Mouse (Mus musculus) myocyte (in vitro differentiated cells): ENCODE measurements around the gene Tacc2. TPM values are rescaled to one million over a fixed set of nuclear protein-coding genes. Genes with fewer than 3 reads are reported as not detected.

ENCODE experiments used
- H3K27me3 ChIP-seq: one replicate; pipeline ENCODE4 v1.6.1; 2011; ENCODE audit not compliant: control insufficient read depth, insufficient read depth, insufficient read length
- H3K36me3 ChIP-seq: one replicate; pipeline ENCODE4 v1.6.1; 2011; ENCODE audit not compliant: control insufficient read depth, insufficient read depth
- H3K4me2 ChIP-seq: one replicate; pipeline ENCODE4 v1.6.1; 2011; ENCODE audit warnings: low read depth, control low read depth
- H3K4me3 ChIP-seq: one replicate; pipeline ENCODE4 v1.5.1; 2011; ENCODE audit warnings: mild to moderate bottlenecking, control low read depth, moderate library complexity
- H3K79me2 ChIP-seq: one replicate; pipeline ENCODE4 v1.6.1; 2011; ENCODE audit not compliant: control insufficient read depth, insufficient read depth
- H3ac ChIP-seq: one replicate; pipeline ENCODE4 v1.6.1; 2011; ENCODE audit not compliant: control insufficient read depth, insufficient read length
- CEBPB ChIP-seq: IDR thresholded peaks from 2 replicates; pipeline ENCODE4 v1.6.1; 2011; ENCODE audit warnings: mild to moderate bottlenecking, moderate library complexity; ENCODE audit not compliant: poor library complexity, insufficient read depth, severe bottlenecking
- E2F4 ChIP-seq: IDR thresholded peaks from one replicate; pipeline ENCODE4 v1.6.1; 2011; ENCODE audit warnings: mild to moderate bottlenecking, control low read depth, moderate library complexity; ENCODE audit not compliant: insufficient read depth
- MAX ChIP-seq: IDR thresholded peaks from one replicate; pipeline ENCODE4 v1.6.1; 2011; ENCODE audit warnings: low read depth, mild to moderate bottlenecking, control low read depth
- MYOD1 ChIP-seq, 3 experiments: IDR thresholded peaks; one replicate each; pipeline ENCODE4 v1.6.1; 2011; ENCODE audit warnings: control low read depth in 2 of 3, low read depth in 2 of 3, mild to moderate bottlenecking in 2 of 3, moderate library complexity in 1 of 3; ENCODE audit not compliant: insufficient read length in 2 of 3, control insufficient read depth in 1 of 3
- MYOG ChIP-seq, 3 experiments: IDR thresholded peaks; one replicate each; pipeline ENCODE4 v1.6.1; 2011; ENCODE audit warnings: control low read depth in 2 of 3, low read depth in 2 of 3, mild to moderate bottlenecking in 2 of 3; ENCODE audit not compliant: insufficient read length in 2 of 3, control insufficient read depth in 1 of 3, insufficient read depth in 1 of 3
- POLR2A ChIP-seq: IDR thresholded peaks from one replicate; pipeline ENCODE4 v1.6.1; 2011; ENCODE audit warnings: low read depth, mild to moderate bottlenecking, control low read depth, moderate library complexity; ENCODE audit not compliant: insufficient read length
- POLR2AphosphoS2 ChIP-seq: IDR thresholded peaks from one replicate; pipeline ENCODE4 v1.6.1; 2011; ENCODE audit warnings: low read depth, control low read depth; ENCODE audit not compliant: insufficient read length
- REST ChIP-seq: IDR thresholded peaks from one replicate; pipeline ENCODE4 v1.6.1; 2011; ENCODE audit warnings: mild to moderate bottlenecking, control low read depth, moderate library complexity; ENCODE audit not compliant: insufficient read depth, insufficient read length
- SRF ChIP-seq: IDR thresholded peaks from one replicate; pipeline ENCODE4 v1.6.1; 2011; ENCODE audit warnings: low read depth; ENCODE audit not compliant: control insufficient read depth, insufficient read length
- TCF12 ChIP-seq: IDR thresholded peaks from one replicate; pipeline ENCODE4 v1.6.1; 2011; ENCODE audit warnings: mild to moderate bottlenecking, control low read depth; ENCODE audit not compliant: poor library complexity, insufficient read depth, severe bottlenecking
- TCF3 ChIP-seq: IDR thresholded peaks from one replicate; pipeline ENCODE4 v1.6.1; 2011; ENCODE audit warnings: low read depth, control low read depth; ENCODE audit not compliant: insufficient read length
- USF1 ChIP-seq: IDR thresholded peaks from one replicate; pipeline ENCODE4 v1.6.1; 2011; ENCODE audit warnings: low read depth, mild to moderate bottlenecking, control low read depth, moderate library complexity
- polyA plus RNA-seq: library from polyadenylated mRNA; unstranded; fragments of >200 nt; fragmentation: generic; extraction: Trizol; gene quantifications from one replicate; pipeline ENCODE4 v1.2.1, GENCODE M21; 2012; ENCODE audit warnings: missing spikeins

Tacc2 gene
- polyA plus RNA-seq, 1 experiment = 61.8 TPM

DNA sequence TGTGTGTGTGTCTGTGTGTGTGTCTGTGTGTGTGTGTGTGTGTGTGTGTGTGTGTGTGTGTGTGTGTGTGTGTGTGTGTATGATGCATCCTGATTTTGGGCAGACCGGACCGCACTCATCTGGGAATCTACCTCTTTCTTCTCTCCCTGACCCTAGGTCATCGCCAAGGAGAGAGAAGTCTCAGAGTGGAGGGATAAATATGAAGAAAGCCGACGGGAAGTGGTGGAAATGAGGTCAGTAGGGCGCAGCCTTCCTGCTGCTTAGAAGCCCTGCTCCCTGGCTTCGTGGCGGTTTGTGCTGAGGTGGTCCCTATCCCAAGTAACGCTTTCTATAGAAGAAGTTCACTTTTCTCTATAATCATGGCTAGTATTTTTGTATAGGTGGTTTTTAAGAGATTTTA, 174.4 kb downstream of the Tacc2 start:
- no peak for TF ChIP-seq REST
- H3K4me3 ChIP-seq = no peak overlapping the region

DNA sequence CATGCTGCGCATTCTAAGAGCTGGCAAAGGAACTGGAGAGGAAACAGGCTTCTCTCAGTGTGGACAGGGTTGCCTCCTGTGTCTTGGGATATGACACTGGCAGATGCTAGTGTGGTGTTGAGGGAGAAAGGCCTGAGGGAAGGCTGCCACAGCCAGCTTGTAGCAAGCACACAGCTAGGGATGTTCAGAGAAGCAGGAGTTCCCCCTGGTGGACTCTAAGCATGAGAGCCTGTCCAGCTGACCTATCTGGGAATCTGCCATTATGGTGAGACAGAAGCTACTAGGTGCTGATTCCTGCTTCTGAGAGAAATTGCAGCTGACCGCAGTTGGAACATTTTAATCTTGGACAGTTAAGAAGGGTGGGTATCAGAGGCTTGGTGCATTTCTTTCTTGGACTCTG, 177.6 kb downstream of the Tacc2 start:
- no peak for TF ChIP-seq CEBPB
- no peak overlapping the region for H3K4me3 ChIP-seq
- no peaks in the 10 kb centered on the region for H3K79me2 ChIP-seq
- H3K4me2 ChIP-seq = no peak overlapping the region
- no peak overlapping the region for H3ac ChIP-seq
- peaks cover 3% of the 10 kb centered on the region for H3K36me3 ChIP-seq
- no peaks in the 10 kb centered on the region for H3K27me3 ChIP-seq

More for the DNA sequence above, 174.4 kb downstream of the Tacc2 start:
- no peaks in the 10 kb centered on the region for H3K79me2 ChIP-seq
- peaks cover 8% of the 10 kb centered on the region for H3K36me3 ChIP-seq
- no peak overlapping the region for H3ac ChIP-seq
- no peaks in the 10 kb centered on the region for H3K27me3 ChIP-seq
- H3K4me2 ChIP-seq = no peak overlapping the region

DNA sequence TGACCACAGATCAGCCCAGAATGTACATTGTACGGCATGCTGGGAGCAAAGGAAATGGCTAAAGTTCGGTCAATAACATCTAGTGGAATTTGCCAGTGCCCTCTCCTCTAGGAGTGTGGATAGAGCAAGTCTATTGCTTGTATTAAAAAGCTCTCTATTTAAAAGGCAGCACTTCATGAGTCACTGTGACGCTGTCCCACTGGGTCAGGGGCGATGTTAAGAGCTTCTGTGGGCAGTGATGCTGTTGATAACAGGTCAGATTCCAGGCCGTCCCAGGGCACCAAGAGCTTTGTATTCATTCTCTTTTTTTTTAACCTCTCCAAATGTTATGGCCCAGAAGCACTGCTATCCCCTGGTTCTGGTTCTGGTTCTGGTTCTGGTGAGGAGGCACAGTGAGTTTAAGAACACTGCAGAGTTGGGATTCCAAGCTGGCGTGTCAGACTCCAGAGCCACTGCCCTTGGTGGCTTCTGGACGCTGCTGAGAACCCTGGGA, 179.2 kb downstream of the Tacc2 start:
- no peak overlapping the region for H3K4me2 ChIP-seq
- H3K4me3 ChIP-seq = no peak overlapping the region
- no peak overlapping the region for H3ac ChIP-seq
- H3K79me2 ChIP-seq = no peaks in the 10 kb centered on the region
- no peaks in the 10 kb centered on the region for H3K27me3 ChIP-seq
- peaks cover 3% of the 10 kb centered on the region for H3K36me3 ChIP-seq
- TF ChIP-seq MAX (no peak), TCF12 (no peak), CEBPB (no peak), SRF (no peak), POLR2AphosphoS2 (no peak), REST (no peak), USF1 (no peak), TCF3 (no peak), POLR2A (no peak), MYOD1 (IDR thresholded peaks at IDR 0.05; ENCODE audit: control insufficient read depth in 1 of 3, insufficient read length in 2 of 3, low read depth in 2 of 3) (no peak)

DNA sequence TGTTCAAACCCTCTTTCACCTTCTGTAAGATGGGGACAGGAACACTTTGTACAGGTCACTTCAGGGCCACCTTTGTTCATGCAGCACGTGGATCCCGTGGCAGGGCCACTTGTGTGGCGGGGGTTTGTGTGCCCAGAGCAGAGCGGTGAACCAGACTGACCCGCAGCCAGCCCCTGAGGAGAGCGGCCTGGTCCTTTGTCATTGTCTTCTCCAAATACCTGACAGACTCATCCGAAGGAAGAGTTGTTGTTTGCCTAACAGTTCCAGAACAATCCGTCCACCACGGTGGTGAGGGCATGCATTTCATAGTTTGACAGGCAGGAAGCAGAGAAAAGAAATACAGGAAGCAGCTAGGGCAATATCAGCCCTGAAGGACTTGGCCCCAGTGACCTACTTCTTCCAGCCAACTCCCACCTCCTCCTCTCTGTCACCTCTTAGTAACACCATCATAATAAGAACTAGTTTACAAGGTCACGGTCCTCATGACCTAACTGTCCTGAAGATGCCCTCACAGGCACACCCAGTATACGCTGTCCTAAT, 180.2 kb downstream of the Tacc2 start:
- Histone ChIP-seq H3K36me3 (peaks cover 3% of the 10 kb centered on the region), H3K4me2 (no peak overlapping the region), H3K4me3 (no peak overlapping the region), H3ac (no peak overlapping the region), H3K79me2 (no peaks in the 10 kb centered on the region), H3K27me3 (no peaks in the 10 kb centered on the region)
- TF ChIP-seq MYOD1 (IDR thresholded peaks at IDR 0.05; ENCODE audit: control insufficient read depth in 1 of 3, insufficient read length in 2 of 3, low read depth in 2 of 3) = no peak
- no peak for TF ChIP-seq MAX
- no peak for TF ChIP-seq TCF3
- no peak for TF ChIP-seq POLR2AphosphoS2
- no peak for TF ChIP-seq TCF12
- TF ChIP-seq USF1 = no peak
- no peak for TF ChIP-seq SRF
- no peak for TF ChIP-seq CEBPB
- TF ChIP-seq POLR2A = no peak
- TF ChIP-seq E2F4 = no peak
- no peak for TF ChIP-seq REST
- no peak for TF ChIP-seq MYOG (IDR thresholded peaks at IDR 0.05; ENCODE audit: control insufficient read depth in 1 of 3, insufficient read depth in 1 of 3, insufficient read length in 2 of 3, low read depth in 2 of 3)

DNA sequence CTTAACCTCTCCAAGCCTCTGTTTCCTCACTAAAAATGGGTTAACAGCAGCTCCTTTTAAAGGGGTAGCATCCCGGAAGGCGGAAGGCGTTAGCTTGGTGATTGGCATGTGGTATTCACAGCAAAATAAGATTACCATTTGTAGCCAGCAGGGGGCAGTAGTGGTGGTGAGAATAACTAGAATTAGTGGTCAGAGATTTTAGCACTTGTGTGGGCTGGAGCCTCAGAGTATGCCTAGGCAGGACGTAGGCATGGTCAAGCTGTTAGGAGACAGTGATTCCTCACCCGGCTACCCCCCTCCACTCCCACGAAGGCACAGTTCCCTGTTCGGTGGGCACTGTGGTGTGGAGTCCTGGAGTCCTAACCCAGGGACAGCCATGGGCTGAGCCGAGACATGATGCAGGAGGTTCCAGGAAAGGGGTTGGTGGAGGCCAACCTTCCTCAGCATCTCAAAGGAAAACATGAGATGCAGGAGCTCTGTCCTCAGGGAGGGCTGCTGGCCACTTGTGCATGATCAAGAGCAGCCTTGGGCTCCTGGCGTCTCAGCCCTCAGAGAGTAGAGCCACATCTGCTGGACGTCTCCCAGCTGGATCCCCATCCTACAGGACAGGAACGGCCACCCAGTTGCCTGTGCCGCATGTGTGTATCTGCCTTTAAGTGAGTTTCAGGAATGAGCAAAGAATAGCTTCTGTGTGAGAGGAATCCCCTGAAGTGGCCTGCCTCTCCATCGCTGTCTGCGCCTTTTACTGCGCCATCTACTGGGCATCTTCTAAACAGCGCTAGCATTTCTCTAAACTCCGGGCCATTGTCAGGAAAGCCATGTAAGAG, 185.0 kb downstream of the Tacc2 start:
- no peaks in the 10 kb centered on the region for H3K79me2 ChIP-seq
- no peak overlapping the region for H3K4me2 ChIP-seq
- H3K27me3 ChIP-seq = no peaks in the 10 kb centered on the region
- H3K4me3 ChIP-seq = no peak overlapping the region
- peaks cover 18% of the 10 kb centered on the region for H3K36me3 ChIP-seq
- TF ChIP-seq REST (no peak), TCF12 (no peak), SRF (no peak), CEBPB (no peak), MYOD1 (IDR thresholded peaks at IDR 0.05; ENCODE audit: control insufficient read depth in 1 of 3, insufficient read length in 2 of 3, low read depth in 2 of 3) (no peak), TCF3 (no peak), MAX (no peak), E2F4 (no peak), POLR2A (no peak), MYOG (IDR thresholded peaks at IDR 0.05; ENCODE audit: control insufficient read depth in 1 of 3, insufficient read depth in 1 of 3, insufficient read length in 2 of 3, low read depth in 2 of 3) (no peak), USF1 (no peak), POLR2AphosphoS2 (no peak)
- no peak overlapping the region for H3ac ChIP-seq
